Mouse (Mus musculus): ENCODE data around the gene Fkbp14.

DNA sequence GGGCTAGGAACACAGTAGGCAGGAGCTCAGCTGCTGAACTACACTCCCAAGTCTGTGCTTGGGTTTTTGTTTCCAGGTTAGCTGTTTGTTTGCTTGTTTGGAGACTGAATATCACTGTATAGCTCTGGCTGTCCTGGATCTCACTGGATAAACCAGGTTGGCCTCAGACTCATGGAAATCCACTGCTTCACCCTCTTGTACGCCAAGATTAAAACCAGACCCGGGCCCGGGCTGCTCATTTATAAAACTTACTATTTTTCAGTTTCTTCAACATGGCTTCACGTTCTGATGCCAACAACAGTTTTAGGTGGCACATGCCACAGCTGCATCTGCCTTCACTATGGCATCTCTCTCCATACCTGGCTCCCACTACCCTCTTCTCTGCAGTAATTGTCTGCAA lies 33.5 kb downstream of the Fkbp14 start:
- TF ChIP-seq CTCF (IDR thresholded peaks at IDR 0.05; ENCODE audit: low read depth, low read length) = no peak
- no peak for TF ChIP-seq POLR2A (IDR thresholded peaks at IDR 0.05; ENCODE audit: extremely low read depth, insufficient read depth, low read length)

Measured in liver, adult 2 months (tissue).